Mouse (Mus musculus) gastrocnemius, postnatal 25 days (tissue): Measurements from ENCODE around the gene Map2k7. TPM values are rescaled to one million over a fixed set of nuclear protein-coding genes. Genes with fewer than 3 reads are reported as not detected.
A peak's percentile ranks its signal among the peaks of the same experiment; 100 is the strongest.

Experiments
- DNase-seq: peaks from one replicate; pipeline ENCODE4 v3.0.0; 2022
- long read RNA-seq, 2 experiments: library from polyadenylated mRNA; stranded (forward); transcript quantifications; one replicate each; pipeline ENCODE4 v2.0.0; 2021
- total RNA-seq, 2 experiments: library from RNA; stranded (reverse); gene quantifications; 1 replicate in 1 of 2; 2 replicates in 1 of 2; pipeline ENCODE4 v1.2.3; 2021

The Map2k7 gene
- 10 to 100 TPM; 75.9 to 79.6 TPM for total RNA-seq
- long read RNA-seq, experiment 1, transcript Map2k7-202 (12 exons, 3,525 nt): major isoform, 18 of 21 reads
- long read RNA-seq, experiment 1, partial matches to known transcripts: 1 of 21 reads
- long read RNA-seq, experiment 1, other reads (novel, unspliced or antisense): 0 of 21 reads
- long read RNA-seq, experiment 2, transcript Map2k7-202 (12 exons, 3,525 nt): major isoform, 36 of 64 reads
- long read RNA-seq, experiment 2, partial matches to known transcripts: 18 of 64 reads
- long read RNA-seq, experiment 2, other reads (novel, unspliced or antisense): 7 of 64 reads

- peak; percentile 100 for DNase-seq
These were observed at the start of gene Map2k7, which contains the start of gene Gm49320 for GRCm38 (mm10) chr8:4238434-4239192. TSS of gene Map2k7 (plus strand) at chr8:4238740. TSS of gene Gm49320 (plus strand) at chr8:4238865.

GRCm38 (mm10) chr8:4189031-4189722 lies 49.4 kb upstream of the Map2k7 start:
- DNase-seq: no peak

GRCm38 (mm10) chr8:4192305-4192704 lies 46.2 kb upstream of the Map2k7 start:
- no peak for DNase-seq

GRCm38 (mm10) chr8:4192807-4193587 lies 45.5 kb upstream of the Map2k7 start:
- DNase-seq: peak; percentile 74

GRCm38 (mm10) chr8:4193588-4193894 lies 45.0 kb upstream of the Map2k7 start:
- no peak for DNase-seq

- no peak for DNase-seq
These were observed 37.2 kb upstream of the Map2k7 start for GRCm38 (mm10) chr8:4201321-4201720.

GRCm38 (mm10) chr8:4205246-4206123 lies 33.1 kb upstream of the Map2k7 start:
- DNase-seq: no peak

- no peak for DNase-seq
These were observed 32.1 kb upstream of the Map2k7 start for GRCm38 (mm10) chr8:4206182-4207015.

GRCm38 (mm10) chr8:4207016-4207350 lies 31.6 kb upstream of the Map2k7 start:
- DNase-seq: no peak

GRCm38 (mm10) chr8:4211097-4211496 lies 27.4 kb upstream of the Map2k7 start:
- DNase-seq: no peak

- no peak for DNase-seq
These were observed 25.7 kb upstream of the Map2k7 start for GRCm38 (mm10) chr8:4212809-4213209.

GRCm38 (mm10) chr8:4213210-4214005 lies 25.1 kb upstream of the Map2k7 start:
- peak; percentile 34 for DNase-seq

GRCm38 (mm10) chr8:4214006-4214980 lies 24.2 kb upstream of the Map2k7 start:
- no peak for DNase-seq

GRCm38 (mm10) chr8:4216296-4216695 lies 22.2 kb upstream of the Map2k7 start:
- no peak for DNase-seq

- DNase-seq: no peak
These were observed 21.5 kb upstream of the Map2k7 start, which contains the start of gene Prr36 for GRCm38 (mm10) chr8:4216791-4217621. TSS of gene Prr36 (minus strand) at chr8:4217459.

- DNase-seq: no peak
These were observed 18.9 kb upstream of the Map2k7 start for GRCm38 (mm10) chr8:4219617-4220016.

- no peak for DNase-seq
These were observed 16.5 kb upstream of the Map2k7 start for GRCm38 (mm10) chr8:4222059-4222458.
